Mouse (Mus musculus) spleen, adult 2 months (tissue): Measurements from ENCODE around the gene Pdxk. TPM values are rescaled to one million over a fixed set of nuclear protein-coding genes. Genes with fewer than 3 reads are reported as not detected.

ENCODE experiments used
- DNase-seq, 2 experiments: peaks; one replicate each; pipeline versions ENCODE4 v3.0.0 to v3.0.0-alpha.2; 2012 to 2021; ENCODE audit warnings: low spot score in 2 of 2, low read depth in 1 of 2
- H3K27ac ChIP-seq: fragments of 200-500 bp; 2 replicates; pipeline ENCODE4 v1.5.1; 2012; ENCODE audit warnings: low read length, inconsistent platforms; ENCODE audit not compliant: insufficient read depth
- H3K27me3 ChIP-seq: fragments of 200-500 bp; 2 replicates; pipeline ENCODE4 v1.6.1; 2012; ENCODE audit warnings: mild to moderate bottlenecking, moderate library complexity, low read length, inconsistent platforms; ENCODE audit not compliant: control insufficient read depth, insufficient read depth
- H3K36me3 ChIP-seq: fragments of 200-500 bp; 2 replicates; pipeline ENCODE4 v1.6.1; 2012; ENCODE audit warnings: mild to moderate bottlenecking, low read length, inconsistent platforms; ENCODE audit not compliant: control insufficient read depth, insufficient read depth
- H3K4me1 ChIP-seq: fragments of 200-500 bp; 2 replicates; pipeline ENCODE4 v1.6.1; 2011; ENCODE audit warnings: inconsistent platforms; ENCODE audit not compliant: control insufficient read depth, insufficient read depth, insufficient read length
- H3K4me3 ChIP-seq: fragments of 200-500 bp; 2 replicates; pipeline ENCODE4 v1.5.1; 2011; ENCODE audit warnings: mild to moderate bottlenecking, inconsistent platforms; ENCODE audit not compliant: insufficient read depth, insufficient read length; ENCODE audit errors: extremely low read depth
- CTCF ChIP-seq: fragments of 200-500 bp; IDR thresholded peaks from 2 replicates; pipeline ENCODE4 v1.5.1; 2011; ENCODE audit warnings: mild to moderate bottlenecking, inconsistent platforms; ENCODE audit not compliant: insufficient read depth, insufficient read length, insufficient replicate concordance; ENCODE audit errors: extremely low read depth
- POLR2A ChIP-seq: fragments of 200-500 bp; IDR thresholded peaks from 2 replicates; pipeline ENCODE4 v1.6.1; 2011; ENCODE audit warnings: low read depth, low read length, inconsistent platforms
- WGBS: fragments of 180-500 bp; shearing (Covaris S2); methylation state at CpG from one replicate; pipeline ENCODE4 v1.1.7; 2018; 5-methylcytosine and 5-hydroxymethylcytosine counted together
- polyA plus RNA-seq: library from polyadenylated mRNA; depleted of rRNA; stranded (reverse); fragments of >200 nt; gene quantifications from 2 replicates; pipeline ENCODE4 v1.2.3, GENCODE M21; 2012

Pdxk gene
- polyA plus RNA-seq, 1 experiment = 13.6 TPM

DNA sequence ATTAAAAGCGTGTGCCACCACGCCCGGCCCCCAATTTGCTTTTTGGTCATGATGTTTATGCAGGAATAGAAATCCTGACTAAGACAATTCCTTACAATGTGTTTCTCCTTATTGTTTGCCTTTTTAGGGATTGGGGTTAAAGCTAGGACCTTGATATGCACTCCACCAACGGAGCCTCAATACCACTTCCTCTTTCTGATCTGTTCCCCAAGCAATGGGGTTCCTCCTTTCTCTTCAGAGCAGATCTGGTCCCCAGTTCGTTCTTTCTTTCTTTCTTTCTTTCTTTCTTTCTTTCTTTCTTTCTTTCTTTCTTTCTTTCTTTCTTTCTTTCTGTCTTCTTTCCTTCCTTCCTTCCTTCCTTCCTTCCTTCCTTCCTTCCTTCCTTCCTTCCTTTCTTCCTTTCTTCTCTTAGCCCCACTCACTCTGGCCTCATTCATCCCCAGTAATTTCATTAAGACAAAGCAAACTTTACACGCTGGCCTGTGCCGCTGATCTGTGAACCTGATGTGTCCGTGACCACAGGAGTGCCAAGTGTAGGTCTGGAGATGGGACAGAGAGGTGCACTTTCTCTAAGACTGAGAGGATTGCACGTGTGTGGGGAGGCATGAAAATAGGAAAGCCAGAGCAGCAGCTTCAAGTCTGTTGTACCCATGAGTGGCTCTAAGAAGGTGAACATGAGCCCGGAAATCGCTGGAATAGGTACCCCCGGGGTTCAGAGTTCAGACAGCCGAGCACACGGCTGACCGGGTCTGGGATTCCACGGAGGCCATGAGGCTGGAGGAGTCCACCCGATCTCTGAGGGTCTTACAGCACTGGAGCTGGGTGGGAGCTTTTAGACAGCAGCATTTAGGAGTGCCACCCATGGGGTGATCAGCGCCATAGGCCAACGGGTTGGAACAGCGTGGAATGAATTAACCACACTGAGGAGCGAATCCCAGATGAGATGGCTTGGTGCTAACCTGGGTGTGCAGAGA, 16.5 kb upstream of the Pdxk start:
- Histone ChIP-seq H3K27ac (peak overlapping the region; percentile 41; the same call in 1 of the 2 replicates), H3K36me3 (no peaks in the 10 kb centered on the region), H3K4me3 (peak overlapping the region; percentile 67), H3K27me3 (no peaks in the 10 kb centered on the region), H3K4me1 (peaks cover 13% of the 10 kb centered on the region; the same call in 1 of the 2 replicates)
- DNase-seq = peak in 1 of 2 experiments; percentile 40
- 20% methylated on average over 21 of the region's 21 CpGs for WGBS
- TF ChIP-seq CTCF = no peak
- no peak for TF ChIP-seq POLR2A

DNA sequence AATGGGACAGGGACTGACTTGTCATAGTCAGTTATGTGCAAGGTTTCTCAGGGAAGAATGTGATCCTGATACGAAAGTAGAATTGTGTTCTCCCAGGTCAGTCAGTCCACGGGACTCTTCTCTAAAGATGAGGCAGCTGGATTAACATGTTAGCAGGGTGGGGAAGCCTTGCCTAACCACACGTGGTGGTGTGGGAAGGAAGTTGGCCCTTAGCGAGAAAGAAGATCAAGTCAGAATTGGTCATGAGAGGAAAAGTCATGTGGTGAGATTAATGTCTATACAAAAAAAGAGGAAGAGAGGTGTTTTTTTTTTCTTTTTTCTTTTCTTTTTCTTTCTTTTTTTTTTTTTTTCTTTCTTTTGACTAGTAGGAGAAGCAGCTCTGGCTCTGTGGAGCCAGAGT, 12.0 kb upstream of the Pdxk start:
- WGBS = 8% methylated on average over 4 of the region's 4 CpGs
- H3K27ac ChIP-seq = no peak overlapping the region
- H3K4me3 ChIP-seq = no peak overlapping the region
- no peaks in the 10 kb centered on the region for H3K27me3 ChIP-seq
- peaks cover 13% of the 10 kb centered on the region; the same call in 1 of the 2 replicates for H3K4me1 ChIP-seq
- no peak for TF ChIP-seq CTCF
- TF ChIP-seq POLR2A = no peak
- DNase-seq = peak in 1 of 2 experiments; percentile 55
- no peaks in the 10 kb centered on the region for H3K36me3 ChIP-seq

DNA sequence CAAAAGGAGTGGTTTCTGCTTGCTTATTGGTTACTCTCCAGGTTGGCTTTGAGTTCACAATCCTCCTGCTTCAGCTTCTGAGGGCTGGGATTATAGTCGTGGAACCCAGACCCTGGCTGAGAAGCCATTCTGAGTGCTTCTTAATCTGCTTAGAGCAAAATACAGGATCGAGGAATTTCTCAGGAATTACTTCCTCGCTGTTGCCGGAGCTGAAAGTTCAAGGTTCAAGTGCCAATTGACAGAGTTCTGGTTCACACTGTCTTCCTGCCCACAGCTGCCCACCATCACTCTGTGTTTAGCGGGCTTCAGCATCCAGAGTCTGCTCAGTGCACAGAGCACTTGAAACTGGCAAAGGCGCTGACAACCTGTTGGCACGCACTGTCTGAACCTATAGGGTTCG, 10.0 kb upstream of the Pdxk start:
- H3K4me1 ChIP-seq = peaks cover 11% of the 10 kb centered on the region; the same call in 1 of the 2 replicates
- TF ChIP-seq CTCF = no peak
- no peak for TF ChIP-seq POLR2A
- 85% methylated on average over 8 of the region's 8 CpGs for WGBS
- no peak for DNase-seq
- H3K4me3 ChIP-seq = no peak overlapping the region
- H3K27ac ChIP-seq = no peak overlapping the region
- no peaks in the 10 kb centered on the region for H3K36me3 ChIP-seq
- H3K27me3 ChIP-seq = no peaks in the 10 kb centered on the region

DNA sequence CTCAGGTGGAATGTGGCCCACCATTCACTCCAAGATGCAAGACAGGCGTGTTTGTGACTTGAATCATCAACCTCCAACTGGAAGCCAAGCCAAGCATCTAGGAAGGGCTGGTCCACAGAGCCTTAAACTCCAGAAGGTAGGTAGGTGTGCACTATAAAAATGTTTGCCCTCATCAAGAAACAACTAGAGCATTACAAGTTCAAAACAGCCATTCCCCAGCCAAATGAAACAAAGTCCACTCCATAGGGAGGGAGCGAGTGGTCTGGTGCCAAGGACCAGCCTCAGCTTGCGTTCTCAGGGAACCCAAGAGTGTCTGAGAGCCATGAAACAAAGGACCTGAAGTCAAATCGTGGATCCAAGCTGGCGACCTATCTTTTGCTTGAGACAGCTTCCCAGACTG, 8.7 kb upstream of the Pdxk start:
- DNase-seq = no peak
- TF ChIP-seq CTCF (no peak), POLR2A (no peak)
- H3K27ac ChIP-seq = no peak overlapping the region
- H3K36me3 ChIP-seq = no peaks in the 10 kb centered on the region
- WGBS = 81% methylated on average over 5 of the region's 5 CpGs
- peaks cover 11% of the 10 kb centered on the region; the same call in 1 of the 2 replicates for H3K4me1 ChIP-seq
- H3K4me3 ChIP-seq = no peak overlapping the region
- no peaks in the 10 kb centered on the region for H3K27me3 ChIP-seq

DNA sequence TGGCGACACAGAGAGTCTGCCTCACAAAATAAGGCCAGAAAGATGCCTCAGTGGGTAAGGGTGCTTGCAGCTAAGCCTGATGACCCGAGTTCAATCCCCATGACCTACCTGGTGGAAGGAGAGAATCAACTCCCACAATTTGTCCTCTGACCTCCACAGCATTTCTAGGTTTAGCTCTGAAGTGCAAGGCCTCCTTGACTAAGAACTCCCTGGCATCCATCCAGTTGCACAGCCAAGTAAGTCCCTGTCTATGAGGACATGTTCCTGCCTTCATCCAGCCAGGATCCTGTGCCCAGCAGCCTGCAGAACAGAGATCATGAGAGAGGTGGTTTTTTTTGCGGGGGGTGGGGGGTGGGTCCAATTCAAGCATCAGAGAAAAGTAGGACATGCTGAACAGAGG, 7.3 kb upstream of the Pdxk start:
- TF ChIP-seq POLR2A (no peak), CTCF (no peak)
- no peak for DNase-seq
- 94% methylated on average over 3 of the region's 3 CpGs for WGBS
- Histone ChIP-seq H3K36me3 (no peaks in the 10 kb centered on the region), H3K4me1 (peaks cover 4% of the 10 kb centered on the region; the same call in 1 of the 2 replicates), H3K27ac (no peak overlapping the region), H3K4me3 (no peak overlapping the region), H3K27me3 (no peaks in the 10 kb centered on the region)

DNA sequence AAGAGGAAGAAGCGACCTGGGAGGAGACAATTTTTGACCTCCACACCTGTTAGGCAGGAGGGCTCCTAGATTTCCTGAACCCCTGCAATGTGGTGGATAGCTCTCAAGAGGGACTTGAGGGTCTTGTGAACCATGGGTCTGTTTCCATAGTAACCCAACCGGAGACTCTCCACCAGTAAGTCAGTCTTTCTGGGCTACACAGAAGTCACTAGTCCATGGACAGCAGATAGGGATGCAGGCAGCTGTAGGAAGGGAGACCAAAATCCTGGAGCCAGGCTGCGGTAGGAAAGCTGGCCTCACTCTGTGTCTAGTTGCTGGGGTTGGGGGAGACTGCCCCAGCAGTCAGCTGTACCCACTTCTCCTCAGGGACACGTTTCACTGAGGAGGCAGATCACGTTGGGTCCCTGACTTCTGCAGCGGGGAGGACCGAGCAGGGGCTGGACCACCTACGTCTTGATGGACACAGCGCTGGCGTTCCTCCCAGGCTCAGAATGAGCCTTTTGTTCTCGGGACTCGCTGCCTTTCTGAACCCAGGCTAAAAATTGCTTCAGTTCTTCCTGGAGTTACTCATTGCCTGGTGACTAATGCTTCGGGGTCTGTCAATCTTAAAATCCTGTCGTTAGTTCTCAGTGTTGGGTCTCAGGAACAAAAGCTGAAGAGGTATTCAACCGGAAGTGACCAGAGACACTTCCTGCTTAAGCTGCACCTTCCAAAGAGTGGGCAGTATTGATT, 6.0 kb upstream of the Pdxk start:
- Histone ChIP-seq H3K4me3 (no peak overlapping the region), H3K27ac (no peak overlapping the region), H3K27me3 (no peaks in the 10 kb centered on the region), H3K36me3 (no peaks in the 10 kb centered on the region), H3K4me1 (no peaks in the 10 kb centered on the region; the same call in 1 of the 2 replicates)
- TF ChIP-seq CTCF (no peak), POLR2A (no peak)
- 53% methylated on average over 15 of the region's 15 CpGs for WGBS
- DNase-seq = no peak
